8 mouse cellular contexts compared by ENCODE assay signal in the genomic region with DNA sequence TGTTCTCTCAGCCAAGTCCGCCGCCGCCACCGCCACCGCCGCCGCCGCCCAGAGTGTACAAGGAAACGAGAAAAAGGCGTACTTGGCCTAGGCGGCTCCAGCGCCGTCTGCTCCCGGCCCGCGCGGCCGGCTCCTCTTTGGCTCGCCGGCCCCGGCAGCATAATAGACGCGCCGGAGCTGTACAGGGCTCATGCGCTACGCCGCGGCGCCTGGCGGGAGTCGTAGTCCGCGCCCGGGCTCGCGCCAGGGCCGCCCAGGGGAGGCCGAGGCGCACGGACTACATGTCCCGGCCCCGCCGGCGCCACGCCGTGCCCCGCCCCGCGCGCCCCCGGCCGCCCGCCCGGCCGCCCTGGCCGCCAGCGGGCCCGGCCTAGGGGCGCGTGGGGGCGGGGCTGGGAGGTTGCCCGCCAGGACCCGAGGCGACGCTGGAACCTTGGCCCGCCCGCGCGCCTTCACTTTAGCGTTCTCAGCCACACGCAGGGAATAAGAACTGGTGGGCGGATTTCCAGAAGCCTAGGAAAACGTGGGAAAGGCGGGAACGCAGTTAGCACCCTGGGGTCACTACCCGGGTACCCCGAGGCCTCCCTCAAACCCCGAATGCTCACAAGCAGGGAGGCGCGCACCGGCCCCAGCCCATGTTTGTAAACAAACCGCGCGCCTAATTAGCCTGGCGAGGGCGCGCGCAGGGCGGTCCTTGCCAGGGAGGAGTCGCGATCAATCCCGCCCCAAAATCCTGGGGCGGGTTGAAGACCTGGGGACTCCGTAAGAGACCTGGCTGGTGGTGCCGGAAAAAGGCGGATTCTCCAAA. TPM values are rescaled to one million over a fixed set of nuclear protein-coding genes. Genes with fewer than 3 reads are reported as not detected.
DNase-seq lines count a peak whose midpoint lies in the region; ATAC-seq lines count a peak whose summit lies in the region.

No protein-coding gene starts in this region.

- WGBS in hindbrain, embryonic 16.5 days = under 1% methylated on average over 59 of the region's 96 CpGs
- under 1% methylated on average over 63 of the region's 96 CpGs for WGBS in macrophage (ENCODE audit: missing documents)

- H3K79me2 ChIP-seq in macrophage (ENCODE audit: inconsistent target) = peaks cover 41% of the 10 kb centered on the region

- H3K4me2 ChIP-seq in hindbrain, embryonic 16.5 days (ENCODE audit: low read length) = peak overlapping the region; percentile 81

- no peaks in the 10 kb centered on the region for H3K27me3 ChIP-seq in hindbrain, embryonic 16.5 days (replicated peaks; ENCODE audit: control insufficient read depth, insufficient read depth, low read length)

- no peaks in the 10 kb centered on the region for H3K9me3 ChIP-seq in hindbrain, embryonic 16.5 days (ENCODE audit: control insufficient read depth, low read length)

- peak; percentile 89 for DNase-seq in T-cell, adult 2 months (ENCODE audit: low spot score)
- peak; percentile 89 to 95 for DNase-seq in cerebellum, postnatal 36 days
- DNase-seq in gastrocnemius, adult 18-20 months (ENCODE audit: low spot score) = peak; percentile 90
- peak; percentile 83 to 95 for DNase-seq in left cerebral cortex, adult 18-20 months (ENCODE audit: low spot score in 2 of 2)
- peak; percentile 95 for DNase-seq in right cerebral cortex, adult 18-20 months
- peak; percentile 51 for DNase-seq in urinary bladder, postnatal 10 days (ENCODE audit: low spot score)

- peak overlapping the region; percentile 83 for H3K9ac ChIP-seq in hindbrain, embryonic 16.5 days (ENCODE audit: low read depth, low read length)

- peak overlapping the region; percentile 96 for H3K27ac ChIP-seq in hindbrain, embryonic 16.5 days (ENCODE audit: low read depth, low read length)
- peak overlapping the region; percentile 58 for H3K27ac ChIP-seq in macrophage

- peaks cover 40% of the 10 kb centered on the region for H3K4me1 ChIP-seq in hindbrain, embryonic 16.5 days (ENCODE audit: control insufficient read depth, insufficient read depth, low read depth, low read length)

- peak overlapping the region; percentile 73 for H3K4me3 ChIP-seq in hindbrain, embryonic 16.5 days (ENCODE audit: low read length)
- H3K4me3 ChIP-seq in macrophage (ENCODE audit: inconsistent target) = peak overlapping the region; percentile 55

- ATAC-seq in hindbrain, embryonic 16.5 days = peak; percentile 99

- no peaks in the 10 kb centered on the region for H3K36me3 ChIP-seq in hindbrain, embryonic 16.5 days (ENCODE audit: control insufficient read depth, insufficient read depth, low read length)
- no peaks in the 10 kb centered on the region for H3K36me3 ChIP-seq in macrophage (ENCODE audit: inconsistent target)

RNA-seq across cellular contexts. Expression of gene Brd3, which starts 31.8 kb away (rescaled TPM):
- 10 to 100 TPM; 21.8 to 23.0 TPM for total RNA-seq in gastrocnemius, adult 18-20 months (2021)
- 102 and 129 TPM in 2 replicates for polyA plus RNA-seq in hindbrain, embryonic 16.5 days (2015; fragmentation: Nextera tagmentation; extraction: Ambion mirVana)
- total RNA-seq in left cerebral cortex, adult 18-20 months (2021) = 10 to 100 TPM; 53.2 to 53.5 TPM
- total RNA-seq in macrophage (2018; cell fraction: chromatin; rRNA removed) = 10 to 100 TPM in 24 of 26 experiments, 1 to 10 TPM in 2; 8.6 to 56.8 (median 32.7) TPM
- total RNA-seq in macrophage (2018; cell fraction: cytosol; rRNA removed) = 10 to 100 TPM in 24 of 26 experiments, 1 to 10 TPM in 2; 9.5 to 20.9 (median 14.7) TPM
- total RNA-seq in macrophage (2018; cell fraction: nucleus; rRNA removed) = 10 to 100 TPM in 24 of 26 experiments, 1 to 10 TPM in 2; 9.7 to 48.4 (median 15.8) TPM
- polyA plus RNA-seq in macrophage (2018) = 15.0 to 33.6 TPM (median 15.3 TPM) in 3 replicates

RNA-seq across cellular contexts. Expression of gene Brd3os, which starts 33.6 kb away (rescaled TPM):
- total RNA-seq in gastrocnemius, adult 18-20 months (2021) = 1 to 10 TPM in 1 of 2 experiments, under 1 TPM in 1; 0.57 to 1.8 TPM
- 45.6 and 46.2 TPM in 2 replicates for polyA plus RNA-seq in hindbrain, embryonic 16.5 days (2015; fragmentation: Nextera tagmentation; extraction: Ambion mirVana)
- total RNA-seq in left cerebral cortex, adult 18-20 months (2021) = 10 to 100 TPM; 27.8 to 28.3 TPM
- total RNA-seq in macrophage (2018; cell fraction: chromatin; rRNA removed) = 1 to 10 TPM in 4 of 26 experiments, under 1 TPM in 6, not detected in 16; 0.37 to 2.0 (median 0.86) TPM
- total RNA-seq in macrophage (2018; cell fraction: cytosol; rRNA removed) = 1 to 10 TPM in 10 of 26 experiments, under 1 TPM in 16; 0.29 to 1.6 (median 0.92) TPM
- total RNA-seq in macrophage (2018; cell fraction: nucleus; rRNA removed) = 1 to 10 TPM in 5 of 26 experiments, under 1 TPM in 14, not detected in 7; 0.29 to 2.3 (median 0.63) TPM
- 0.59 to 1.1 TPM (median 0.90 TPM) in 3 replicates for polyA plus RNA-seq in macrophage (2018)

RNA-seq across cellular contexts. Expression of gene Wdr5, which starts 39.3 kb away (rescaled TPM):
- total RNA-seq in gastrocnemius, adult 18-20 months (2021) = 10 to 100 TPM; 16.8 to 18.1 TPM
- 43.8 and 47.4 TPM in 2 replicates for polyA plus RNA-seq in hindbrain, embryonic 16.5 days (2015; fragmentation: Nextera tagmentation; extraction: Ambion mirVana)
- 10 to 100 TPM; 24.4 to 25.2 TPM for total RNA-seq in left cerebral cortex, adult 18-20 months (2021)
- total RNA-seq in macrophage (2018; cell fraction: chromatin; rRNA removed) = 100 to 1,000 TPM in 1 of 26 experiments, 10 to 100 TPM in 25; 22.4 to 107 (median 44.5) TPM
- total RNA-seq in macrophage (2018; cell fraction: cytosol; rRNA removed) = 10 to 100 TPM; 18.3 to 34.1 (median 24.5) TPM
- total RNA-seq in macrophage (2018; cell fraction: nucleus; rRNA removed) = 10 to 100 TPM; 18.5 to 73.6 (median 27.9) TPM
- 23.8 to 53.3 TPM (median 24.9 TPM) in 3 replicates for polyA plus RNA-seq in macrophage (2018)

RNA-seq across cellular contexts. Expression of gene Vav2, which starts 48.9 kb away (rescaled TPM):
- total RNA-seq in gastrocnemius, adult 18-20 months (2021) = 1 to 10 TPM; 1.9 to 3.1 TPM
- 10.4 and 11.8 TPM in 2 replicates for polyA plus RNA-seq in hindbrain, embryonic 16.5 days (2015; fragmentation: Nextera tagmentation; extraction: Ambion mirVana)
- total RNA-seq in left cerebral cortex, adult 18-20 months (2021) = 1 to 10 TPM; 7.9 to 9.8 TPM
- 100 to 1,000 TPM in 16 of 26 experiments, 10 to 100 TPM in 10; 23.1 to 149 (median 116) TPM for total RNA-seq in macrophage (2018; cell fraction: chromatin; rRNA removed)
- 10 to 100 TPM; 20.9 to 53.1 (median 35.9) TPM for total RNA-seq in macrophage (2018; cell fraction: cytosol; rRNA removed)
- total RNA-seq in macrophage (2018; cell fraction: nucleus; rRNA removed) = 100 to 1,000 TPM in 1 of 26 experiments, 10 to 100 TPM in 25; 20.9 to 101 (median 75.0) TPM
- 18.3 to 31.2 TPM (median 24.0 TPM) in 3 replicates for polyA plus RNA-seq in macrophage (2018)

Comparison
In these comparisons a context has a peak if more than half of its experiments do, and no peak if none do; other contexts are left out.
1. Peak in every context shown above with its lines: DNase-seq, ATAC-seq, H3K4me3 ChIP-seq and H3K27ac ChIP-seq.
2. RNA of gene Brd3os, which starts 33.6 kb away (total RNA-seq): 27.8 to 28.3 TPM in left cerebral cortex, adult 18-20 months; 0.57 to 1.8 TPM in gastrocnemius, adult 18-20 months; every median in the first group is over 10 times any median in the second.